Mouse (Mus musculus) forebrain, embryonic 11.5 days (tissue): ENCODE measurements around the gene Ptprn2. TPM values are rescaled to one million over a fixed set of nuclear protein-coding genes. Genes with fewer than 3 reads are reported as not detected.

ENCODE experiments used
- ATAC-seq: fragments of 200-750 bp; cut with Nextera tagmentation; replicated peaks from 2 replicates; pipeline ENCODE4 v1.8.0; 2017; ENCODE audit warnings: moderate TSS enrichment; ENCODE audit not compliant: low FRiP score
- DNase-seq: peaks from one replicate; pipeline ENCODE4 v3.0.0-alpha.2; 2017; ENCODE audit warnings: low spot score
- H3K27ac ChIP-seq: fragments of 300-500 bp; sonication (generic); 2 replicates; pipeline ENCODE4 v1.5.1; 2014; ENCODE audit warnings: low read depth, low read length
- H3K27me3 ChIP-seq: fragments of 300-500 bp; sonication (generic); 2 replicates; pipeline ENCODE4 v1.6.1; 2014; ENCODE audit warnings: mild to moderate bottlenecking, low read length, mixed read lengths; ENCODE audit not compliant: control insufficient read depth, insufficient read depth
- H3K36me3 ChIP-seq: fragments of 300-500 bp; sonication (generic); 2 replicates; pipeline ENCODE4 v1.6.1; 2014; ENCODE audit warnings: mild to moderate bottlenecking, low read length, moderate library complexity, mixed read lengths; ENCODE audit not compliant: control insufficient read depth, insufficient read depth
- H3K4me1 ChIP-seq: fragments of 300-500 bp; sonication (generic); replicated peaks from 2 replicates; pipeline ENCODE4 v1.6.1; 2014; ENCODE audit warnings: low read length, mixed read lengths; ENCODE audit not compliant: control insufficient read depth, insufficient read depth
- H3K4me2 ChIP-seq: fragments of 300-500 bp; sonication (generic); 2 replicates; pipeline ENCODE4 v1.6.1; 2014; ENCODE audit warnings: low read depth, mild to moderate bottlenecking, low read length, moderate library complexity, mixed read lengths; ENCODE audit not compliant: severe bottlenecking
- H3K4me3 ChIP-seq: fragments of 300-500 bp; sonication (generic); 2 replicates; pipeline ENCODE4 v1.5.1; 2014; ENCODE audit warnings: low read depth, low read length
- H3K9ac ChIP-seq: fragments of 300-500 bp; sonication (generic); 2 replicates; pipeline ENCODE4 v1.6.1; 2014; ENCODE audit warnings: low read length
- H3K9me3 ChIP-seq: fragments of 300-500 bp; sonication (generic); 2 replicates; pipeline ENCODE4 v1.6.1; 2016; ENCODE audit warnings: low read length, mixed read lengths; ENCODE audit not compliant: control insufficient read depth
- WGBS: fragments of 180-500 bp; shearing (Covaris S2); extraction: QIAGEN DNeasy Blood & Tissue Kit; methylation state at CpG from one replicate; pipeline ENCODE4 v1.1.7; 2014; 5-methylcytosine and 5-hydroxymethylcytosine counted together
- polyA plus RNA-seq: library from polyadenylated mRNA; unstranded; fragments of >200 nt; fragmentation: Nextera tagmentation; extraction: Ambion mirVana; gene quantifications from 2 replicates; pipeline ENCODE4 v1.2.1, GENCODE M21; 2014

Gene Ptprn2
- polyA plus RNA-seq, 1 experiment from 2014 or later = 6.8 TPM

- 90% methylated on average over 5 of the region's 5 CpGs for WGBS
- no peak for ATAC-seq
- no peak for DNase-seq
- Histone ChIP-seq H3K4me1 (no peaks in the 10 kb centered on the region), H3K27ac (no peak overlapping the region), H3K4me3 (no peak overlapping the region), H3K9ac (no peak overlapping the region), H3K36me3 (no peaks in the 10 kb centered on the region), H3K27me3 (no peaks in the 10 kb centered on the region), H3K4me2 (no peak overlapping the region), H3K9me3 (no peaks in the 10 kb centered on the region)
These were observed 317.8 kb downstream of the Ptprn2 start for GRCm38 (mm10) chr12:116803331-116803730.

DNA sequence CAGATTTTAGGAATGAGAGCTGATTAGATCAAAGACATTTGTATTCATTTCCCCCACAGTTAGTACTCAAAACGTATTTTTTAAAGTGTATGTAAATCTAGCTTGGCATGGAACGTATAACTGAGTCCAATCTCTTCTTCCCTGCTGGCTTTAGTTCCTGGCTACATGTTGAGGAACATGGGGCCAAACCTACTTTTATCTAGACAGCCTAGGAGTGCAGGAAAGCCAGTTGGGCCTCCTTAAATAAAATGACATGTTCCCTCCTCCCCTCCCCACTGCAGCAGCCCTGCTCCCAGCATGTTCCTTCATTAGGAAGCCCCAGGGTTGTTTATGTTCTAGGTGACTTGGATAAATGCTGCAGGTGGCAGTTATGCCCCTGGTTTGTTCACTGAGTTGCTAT lies 319.2 kb downstream of the Ptprn2 start:
- H3K4me1 ChIP-seq = no peaks in the 10 kb centered on the region
- H3K27me3 ChIP-seq = no peaks in the 10 kb centered on the region
- no peak overlapping the region for H3K4me2 ChIP-seq
- H3K4me3 ChIP-seq = no peak overlapping the region
- no peak overlapping the region for H3K9ac ChIP-seq
- no peak overlapping the region for H3K27ac ChIP-seq
- 74% methylated on average over 2 of the region's 2 CpGs for WGBS
- no peaks in the 10 kb centered on the region for H3K36me3 ChIP-seq
- ATAC-seq (no peak), DNase-seq (no peak)
- no peaks in the 10 kb centered on the region for H3K9me3 ChIP-seq

- Histone ChIP-seq H3K4me1 (no peaks in the 10 kb centered on the region), H3K9ac (no peak overlapping the region), H3K9me3 (no peaks in the 10 kb centered on the region), H3K36me3 (no peaks in the 10 kb centered on the region), H3K4me2 (no peak overlapping the region), H3K27ac (no peak overlapping the region), H3K27me3 (no peaks in the 10 kb centered on the region), H3K4me3 (no peak overlapping the region)
- DNase-seq (no peak), ATAC-seq (no peak)
- WGBS = 76% methylated on average over 2 of the region's 2 CpGs
These were observed 319.7 kb downstream of the Ptprn2 start for GRCm38 (mm10) chr12:116805129-116805809.

GRCm38 (mm10) chr12:116806089-116806488 lies 320.6 kb downstream of the Ptprn2 start:
- WGBS = 89% methylated on average over 2 of the region's 2 CpGs
- no peak overlapping the region for H3K4me2 ChIP-seq
- DNase-seq (no peak), ATAC-seq (no peak)
- no peaks in the 10 kb centered on the region for H3K27me3 ChIP-seq
- H3K36me3 ChIP-seq = no peaks in the 10 kb centered on the region
- no peak overlapping the region for H3K9ac ChIP-seq
- no peak overlapping the region for H3K4me3 ChIP-seq
- H3K9me3 ChIP-seq = no peaks in the 10 kb centered on the region
- H3K4me1 ChIP-seq = no peaks in the 10 kb centered on the region
- no peak overlapping the region for H3K27ac ChIP-seq

GRCm38 (mm10) chr12:116813012-116813411 lies 327.5 kb downstream of the Ptprn2 start:
- H3K4me2 ChIP-seq = no peak overlapping the region
- no peaks in the 10 kb centered on the region for H3K4me1 ChIP-seq
- no peaks in the 10 kb centered on the region for H3K36me3 ChIP-seq
- H3K4me3 ChIP-seq = no peak overlapping the region
- 83% methylated on average over 5 of the region's 5 CpGs for WGBS
- H3K27ac ChIP-seq = no peak overlapping the region
- ATAC-seq (no peak), DNase-seq (no peak)
- no peaks in the 10 kb centered on the region for H3K9me3 ChIP-seq
- H3K27me3 ChIP-seq = no peaks in the 10 kb centered on the region
- H3K9ac ChIP-seq = no peak overlapping the region

- H3K27ac ChIP-seq = no peak overlapping the region
- WGBS = 84% methylated on average over 2 of the region's 2 CpGs
- ATAC-seq (no peak), DNase-seq (no peak)
- no peak overlapping the region for H3K9ac ChIP-seq
- no peaks in the 10 kb centered on the region for H3K36me3 ChIP-seq
- H3K9me3 ChIP-seq = no peaks in the 10 kb centered on the region
- H3K4me3 ChIP-seq = no peak overlapping the region
- H3K4me1 ChIP-seq = no peaks in the 10 kb centered on the region
- no peaks in the 10 kb centered on the region for H3K27me3 ChIP-seq
- H3K4me2 ChIP-seq = no peak overlapping the region
These were observed 334.3 kb downstream of the Ptprn2 start for GRCm38 (mm10) chr12:116819836-116820235.

GRCm38 (mm10) chr12:116823341-116823740 lies 337.8 kb downstream of the Ptprn2 start:
- no peaks in the 10 kb centered on the region for H3K27me3 ChIP-seq
- WGBS = 83% methylated on average over 3 of the region's 3 CpGs
- H3K9ac ChIP-seq = no peak overlapping the region
- H3K4me2 ChIP-seq = no peak overlapping the region
- H3K27ac ChIP-seq = no peak overlapping the region
- no peak for DNase-seq
- no peak for ATAC-seq
- H3K9me3 ChIP-seq = no peaks in the 10 kb centered on the region
- no peaks in the 10 kb centered on the region for H3K4me1 ChIP-seq
- H3K36me3 ChIP-seq = no peaks in the 10 kb centered on the region
- no peak overlapping the region for H3K4me3 ChIP-seq

- Histone ChIP-seq H3K4me3 (no peak overlapping the region), H3K9me3 (no peaks in the 10 kb centered on the region), H3K4me1 (no peaks in the 10 kb centered on the region), H3K4me2 (no peak overlapping the region), H3K36me3 (no peaks in the 10 kb centered on the region), H3K27ac (no peak overlapping the region), H3K27me3 (no peaks in the 10 kb centered on the region), H3K9ac (no peak overlapping the region)
- 43% methylated on average over 7 of the region's 7 CpGs for WGBS
- no peak for DNase-seq
- no peak for ATAC-seq
These were observed 342.2 kb downstream of the Ptprn2 start for GRCm38 (mm10) chr12:116827748-116828147.

DNA sequence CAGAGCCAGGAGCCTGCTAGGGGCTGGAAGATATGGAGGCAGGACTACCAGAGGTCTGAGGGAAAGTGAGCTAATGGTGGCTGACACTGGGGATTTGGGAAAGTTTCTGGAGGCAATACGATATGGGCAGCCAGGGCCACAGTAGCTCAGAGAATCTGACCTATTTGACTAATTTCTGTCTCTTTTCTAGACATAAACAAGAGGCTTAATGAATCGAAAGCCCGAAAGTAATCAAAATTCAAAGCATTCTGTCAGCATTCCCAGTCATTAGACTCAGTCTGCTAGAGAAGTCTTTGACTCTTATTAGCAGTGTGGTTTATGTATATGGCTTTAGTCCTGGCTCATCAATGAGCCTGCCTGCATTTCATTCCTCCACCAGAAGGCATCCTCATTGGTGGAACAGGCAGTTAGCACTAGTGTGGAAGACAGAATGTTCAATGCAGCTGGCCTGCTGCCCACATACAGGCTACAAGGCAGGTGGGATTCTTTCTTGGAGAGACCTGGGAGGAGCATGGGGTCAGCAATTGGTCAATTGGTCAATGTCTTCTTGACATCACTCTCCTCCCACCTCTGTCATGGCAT lies 353.2 kb downstream of the Ptprn2 start:
- Histone ChIP-seq H3K4me2 (no peak overlapping the region), H3K9me3 (no peaks in the 10 kb centered on the region), H3K4me3 (no peak overlapping the region), H3K27ac (no peak overlapping the region), H3K27me3 (no peaks in the 10 kb centered on the region), H3K36me3 (no peaks in the 10 kb centered on the region), H3K4me1 (no peaks in the 10 kb centered on the region), H3K9ac (no peak overlapping the region)
- no peak for ATAC-seq
- WGBS = 82% methylated on average over 3 of the region's 3 CpGs
- no peak for DNase-seq
